Mouse (Mus musculus) lung, adult 2 months (tissue): Measurements from ENCODE around the gene Grb2.

Experiments
- CTCF ChIP-seq: fragments of 200-500 bp; IDR thresholded peaks from 2 replicates; pipeline ENCODE4 v1.5.1; 2011; ENCODE audit warnings: mild to moderate bottlenecking, low read length, control low read depth; ENCODE audit not compliant: insufficient read depth
- POLR2A ChIP-seq: fragments of 200-500 bp; IDR thresholded peaks from 2 replicates; pipeline ENCODE4 v1.6.1; 2011; ENCODE audit warnings: low read depth, mild to moderate bottlenecking, control low read depth, low read length, borderline replicate concordance; ENCODE audit errors: extremely low read depth

DNA sequence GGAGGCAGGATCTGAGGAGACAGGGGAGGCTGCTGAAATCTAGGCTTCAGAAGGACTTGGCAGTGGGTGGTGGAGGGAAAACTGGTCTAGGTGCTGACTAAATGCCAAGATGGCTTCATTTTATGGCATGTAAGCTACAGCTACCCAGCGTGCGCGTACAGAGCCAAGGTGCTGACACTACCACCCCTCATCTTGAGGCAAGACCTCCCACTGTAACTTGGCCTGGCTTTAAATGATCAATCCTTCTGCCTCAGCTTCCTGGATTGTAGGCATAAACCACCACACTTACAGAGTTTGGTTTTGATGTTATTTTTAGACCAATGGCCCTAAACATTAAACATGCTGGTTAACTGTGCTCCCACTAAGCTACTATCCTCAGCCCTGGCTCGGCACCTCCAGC lies 68.9 kb downstream of the Grb2 start:
- TF ChIP-seq CTCF (no peak), POLR2A (no peak)
